Mouse (Mus musculus) megakaryocyte, embryonic 14.5 days (primary cell): ENCODE data around the gene Esr2.

ENCODE experiments used
- FLI1 ChIP-seq: IDR thresholded peaks from 2 replicates; pipeline ENCODE4 v1.6.1; 2012; ENCODE audit warnings: low read length, inconsistent platforms, mixed read lengths
- GATA1 ChIP-seq: IDR thresholded peaks from 3 replicates; pipeline ENCODE4 v1.6.1; 2012; ENCODE audit warnings: mixed read lengths, low read length, inconsistent platforms, borderline replicate concordance

- TF ChIP-seq FLI1 (no peak), GATA1 (no peak)
These were observed 103.1 kb downstream of the Esr2 start for GRCm38 (mm10) chr12:76073981-76074380.
